9 mouse cellular contexts compared by ENCODE assay signal in the genomic region with DNA sequence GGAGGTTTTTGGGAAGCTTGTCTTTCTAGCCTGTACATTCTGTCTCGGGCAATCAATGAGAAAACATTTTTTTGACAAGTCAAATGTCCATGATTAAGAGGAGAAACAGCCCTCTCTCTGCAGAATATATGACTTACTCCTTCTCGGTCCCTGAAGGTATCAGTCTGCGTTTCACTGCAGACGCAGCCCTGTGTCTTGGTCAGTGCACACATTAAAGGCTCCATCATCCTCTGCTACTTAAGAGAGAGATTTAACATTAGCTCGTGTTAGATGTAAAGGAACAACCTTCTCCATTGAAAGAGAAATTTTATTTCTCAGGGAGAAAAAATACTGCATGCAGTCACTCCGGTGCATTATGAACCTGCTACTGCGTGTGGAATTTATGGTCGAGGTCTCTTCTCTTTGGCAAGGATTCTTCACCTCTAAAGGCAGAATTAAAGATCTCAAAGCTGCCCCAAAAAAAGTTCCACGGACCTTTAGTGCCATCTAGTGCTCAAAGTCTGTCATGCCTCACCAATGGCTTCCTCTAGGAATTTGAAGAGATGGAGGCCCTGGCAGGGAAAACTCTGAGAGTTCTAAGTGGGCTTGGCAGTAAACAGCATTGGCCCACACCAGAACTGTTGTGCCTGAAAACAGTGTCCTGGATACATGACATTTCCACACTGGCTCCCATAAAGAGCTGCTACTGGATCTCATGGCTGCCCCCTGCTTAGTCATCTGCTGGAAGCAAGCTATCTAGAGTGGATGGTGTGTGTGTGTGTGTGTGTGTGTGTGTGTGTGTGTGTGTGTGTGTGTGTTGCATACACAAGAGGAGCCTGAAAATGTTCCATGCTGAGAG.
DNase-seq lines count a peak whose midpoint lies in the region; ATAC-seq lines count a peak whose summit lies in the region.
"Had no signal": no experiment of that assay in that cellular context is flagged by ENCODE, and none has a peak within 500 bp of the region (broad histone marks: within the 10 kb centered on the region; RNA-seq: fewer than 3 reads in every experiment).

No protein-coding gene starts in this region.

- H3K4me3 ChIP-seq in forebrain, embryonic 16.5 days (replicated peaks; ENCODE audit: low read length) = no peak overlapping the region
- H3K4me3 ChIP-seq in hindbrain, embryonic 12.5 days = no peak overlapping the region
- no peak overlapping the region for H3K4me3 ChIP-seq in lung, embryonic 16.5 days (ENCODE audit: low read length)
- H3K4me3 ChIP-seq: heart, embryonic 15.5 days had no signal

- ATAC-seq in forebrain, embryonic 16.5 days = peak; percentile 50
- ATAC-seq in hindbrain, embryonic 12.5 days (ENCODE audit: low FRiP score) = peak; percentile 55
- ATAC-seq in lung, embryonic 16.5 days (ENCODE audit: low read depth) = peak; percentile 51

- 15% methylated on average over 9 of the region's 9 CpGs for WGBS in forebrain, embryonic 16.5 days
- 32% methylated on average over 9 of the region's 9 CpGs for WGBS in hindbrain, embryonic 12.5 days
- WGBS in lung, embryonic 16.5 days = 25% methylated on average over 9 of the region's 9 CpGs

- peak; percentile 52 for DNase-seq in MN1 (ENCODE audit: low spot score)
- DNase-seq in c-Kit-positive CD71-positive TER-119-negative erythroid progenitor cells, embryonic 14.5 days (ENCODE audit: low read depth) = peak; percentile 17
- DNase-seq in layer of hippocampus, adult 8-10 months (ENCODE audit: low spot score in 2 of 2) = peak; percentile 63 to 78
- DNase-seq in ovary, postnatal 36 days (ENCODE audit: low spot score) = peak; percentile 49
- DNase-seq in urinary bladder, postnatal 4 days (ENCODE audit: low spot score in 2 of 2) = peak; percentile 60 to 70

- peak overlapping the region; percentile 44 for H3K9ac ChIP-seq in forebrain, embryonic 16.5 days (replicated peaks; ENCODE audit: low read depth, low read length)
- no peak overlapping the region for H3K9ac ChIP-seq in hindbrain, embryonic 12.5 days
- no peak overlapping the region for H3K9ac ChIP-seq in lung, embryonic 16.5 days (ENCODE audit: low read length)
- H3K9ac ChIP-seq: heart, embryonic 15.5 days had no signal

- H3K9me3 ChIP-seq in forebrain, embryonic 16.5 days (ENCODE audit: control insufficient read depth, low read length) = no peaks in the 10 kb centered on the region
- no peaks in the 10 kb centered on the region for H3K9me3 ChIP-seq in hindbrain, embryonic 12.5 days (replicated peaks)
- H3K9me3 ChIP-seq in lung, embryonic 16.5 days (ENCODE audit: control insufficient read depth, low read length) = no peaks in the 10 kb centered on the region
- H3K9me3 ChIP-seq: heart, embryonic 15.5 days had no signal

- H3K4me1 ChIP-seq in forebrain, embryonic 16.5 days (replicated peaks; ENCODE audit: control insufficient read depth, insufficient read depth, low read length) = peaks cover 14% of the 10 kb centered on the region
- H3K4me1 ChIP-seq in hindbrain, embryonic 12.5 days = no peaks in the 10 kb centered on the region
- H3K4me1 ChIP-seq in lung, embryonic 16.5 days (replicated peaks; ENCODE audit: control insufficient read depth, insufficient read depth, low read length) = no peaks in the 10 kb centered on the region
- H3K4me1 ChIP-seq: heart, embryonic 15.5 days had no signal

- H3K27ac ChIP-seq in forebrain, embryonic 16.5 days (ENCODE audit: low read length) = peak overlapping the region; percentile 51; the same call in 1 of the 2 replicates
- no peak overlapping the region for H3K27ac ChIP-seq in hindbrain, embryonic 12.5 days
- no peak overlapping the region for H3K27ac ChIP-seq in lung, embryonic 16.5 days (ENCODE audit: low read length)
- H3K27ac ChIP-seq: heart, embryonic 15.5 days had no signal

- H3K36me3 ChIP-seq in forebrain, embryonic 16.5 days (ENCODE audit: control insufficient read depth, insufficient read depth) = no peaks in the 10 kb centered on the region
- no peaks in the 10 kb centered on the region for H3K36me3 ChIP-seq in hindbrain, embryonic 12.5 days
- no peaks in the 10 kb centered on the region for H3K36me3 ChIP-seq in lung, embryonic 16.5 days (ENCODE audit: control insufficient read depth, insufficient read depth, low read length)
- H3K36me3 ChIP-seq: heart, embryonic 15.5 days had no signal

- H3K4me2 ChIP-seq in forebrain, embryonic 16.5 days (ENCODE audit: low read length) = peak overlapping the region; percentile 28
- 0 out of 2 replicates have a peak overlapping the region, but pooled peaks have one; percentile 4 for H3K4me2 ChIP-seq in hindbrain, embryonic 12.5 days (replicated peaks)
- no peak overlapping the region for H3K4me2 ChIP-seq in lung, embryonic 16.5 days (ENCODE audit: low read depth, low read length)
- H3K4me2 ChIP-seq: heart, embryonic 15.5 days had no signal

- H3K27me3 ChIP-seq in forebrain, embryonic 16.5 days (replicated peaks; ENCODE audit: control insufficient read depth, insufficient read depth, low read length) = no peaks in the 10 kb centered on the region
- no peaks in the 10 kb centered on the region; the same call in 1 of the 2 replicates for H3K27me3 ChIP-seq in hindbrain, embryonic 12.5 days
- no peaks in the 10 kb centered on the region for H3K27me3 ChIP-seq in lung, embryonic 16.5 days (ENCODE audit: control insufficient read depth, insufficient read depth, low read depth, low read length)
- H3K27me3 ChIP-seq: heart, embryonic 15.5 days had no signal

Comparison
In these comparisons a context has a peak if more than half of its experiments do, and no peak if none do; other contexts are left out.
1. DNase-seq: peak in every context shown above with its lines; median percentile 70 in layer of hippocampus, adult 8-10 months; 65 in urinary bladder, postnatal 4 days; 52 in MN1; 49 in ovary, postnatal 36 days; 17 in c-Kit-positive CD71-positive TER-119-negative erythroid progenitor cells, embryonic 14.5 days.